Mouse (Mus musculus): Measurements from ENCODE around the gene Snapc3. TPM values are rescaled to one million over a fixed set of nuclear protein-coding genes. Genes with fewer than 3 reads are reported as not detected.

The Snapc3 gene
- polyA plus RNA-seq, 1 experiment from 2014 or later, result 86.1 TPM

- Histone ChIP-seq H3K36me3 (no peaks in the 10 kb centered on the region), H3K9me3 (no peaks in the 10 kb centered on the region), H3K4me3 (no peak overlapping the region), H3K9ac (no peak overlapping the region), H3K4me1 (no peaks in the 10 kb centered on the region), H3K27ac (no peak overlapping the region), H3K4me2 (replicated peaks) (no peak overlapping the region), H3K27me3 (replicated peaks) (no peaks in the 10 kb centered on the region)
- ATAC-seq (ENCODE audit: low FRiP score, low read depth), result no peak
- whole genome bisulfite sequencing, result 80% methylated on average over 9 of the region's 9 CpGs
Observed at GRCm38 (mm10) chr4:83396996-83397770, 20.3 kb upstream of the Snapc3 start.

- Histone ChIP-seq H3K9ac (no peak overlapping the region), H3K27ac (no peak overlapping the region), H3K9me3 (peaks cover 12% of the 10 kb centered on the region), H3K4me1 (no peaks in the 10 kb centered on the region), H3K4me2 (replicated peaks) (no peak overlapping the region), H3K27me3 (replicated peaks) (no peaks in the 10 kb centered on the region), H3K4me3 (no peak overlapping the region), H3K36me3 (no peaks in the 10 kb centered on the region)
- ATAC-seq (ENCODE audit: low FRiP score, low read depth), result no peak
- WGBS, result 84% methylated on average over 2 of the region's 2 CpGs
Observed at GRCm38 (mm10) chr4:83398527-83398926, 19.0 kb upstream of the Snapc3 start.

- Histone ChIP-seq H3K27me3 (replicated peaks) (no peaks in the 10 kb centered on the region), H3K4me2 (replicated peaks) (no peak overlapping the region), H3K36me3 (no peaks in the 10 kb centered on the region), H3K4me1 (no peaks in the 10 kb centered on the region), H3K9me3 (peaks cover 13% of the 10 kb centered on the region), H3K9ac (no peak overlapping the region), H3K27ac (no peak overlapping the region), H3K4me3 (no peak overlapping the region)
- whole genome bisulfite sequencing, result 83% methylated on average over 7 of the region's 7 CpGs
- no peak for ATAC-seq (ENCODE audit: low FRiP score, low read depth)
Observed at GRCm38 (mm10) chr4:83400691-83401595, 16.6 kb upstream of the Snapc3 start.

GRCm38 (mm10) chr4:83401712-83402111 is 15.8 kb upstream of the Snapc3 start:
- Histone ChIP-seq H3K36me3 (no peaks in the 10 kb centered on the region), H3K9ac (no peak overlapping the region), H3K4me3 (no peak overlapping the region), H3K4me1 (no peaks in the 10 kb centered on the region), H3K9me3 (peaks cover 13% of the 10 kb centered on the region), H3K27ac (no peak overlapping the region), H3K4me2 (replicated peaks) (no peak overlapping the region), H3K27me3 (replicated peaks) (no peaks in the 10 kb centered on the region)
- no peak for ATAC-seq (ENCODE audit: low FRiP score, low read depth)

- Histone ChIP-seq H3K27me3 (replicated peaks) (no peaks in the 10 kb centered on the region), H3K36me3 (no peaks in the 10 kb centered on the region), H3K27ac (no peak overlapping the region), H3K9ac (no peak overlapping the region), H3K4me1 (no peaks in the 10 kb centered on the region), H3K9me3 (peaks cover 9% of the 10 kb centered on the region), H3K4me3 (no peak overlapping the region), H3K4me2 (replicated peaks) (no peak overlapping the region)
- WGBS, result 95% methylated on average over 6 of the region's 6 CpGs
- no peak for ATAC-seq (ENCODE audit: low FRiP score, low read depth)
Observed at GRCm38 (mm10) chr4:83407688-83408087, 9.8 kb upstream of the Snapc3 start.

- H3K36me3 ChIP-seq, result no peaks in the 10 kb centered on the region
- WGBS, result 96% methylated on average over 4 of the region's 4 CpGs
- no peaks in the 10 kb centered on the region for H3K4me1 ChIP-seq
- no peak overlapping the region for H3K27ac ChIP-seq
- no peak overlapping the region for H3K4me3 ChIP-seq
- no peak overlapping the region for H3K9ac ChIP-seq
- H3K9me3 ChIP-seq, result no peaks in the 10 kb centered on the region
- H3K4me2 ChIP-seq (replicated peaks), result no peak overlapping the region
- no peaks in the 10 kb centered on the region for H3K27me3 ChIP-seq (replicated peaks)
- ATAC-seq (ENCODE audit: low FRiP score, low read depth), result no peak
Observed at GRCm38 (mm10) chr4:83409867-83410505, 7.5 kb upstream of the Snapc3 start.

GRCm38 (mm10) chr4:83412060-83412459 is 5.5 kb upstream of the Snapc3 start:
- ATAC-seq (ENCODE audit: low FRiP score, low read depth), result no peak
- Histone ChIP-seq H3K4me1 (no peaks in the 10 kb centered on the region), H3K27ac (no peak overlapping the region), H3K27me3 (replicated peaks) (no peaks in the 10 kb centered on the region), H3K4me3 (no peak overlapping the region), H3K9me3 (no peaks in the 10 kb centered on the region; the same call in 1 of the 2 replicates), H3K9ac (no peak overlapping the region), H3K4me2 (replicated peaks) (no peak overlapping the region), H3K36me3 (no peaks in the 10 kb centered on the region)
- 88% methylated on average over 3 of the region's 3 CpGs for WGBS

- ATAC-seq (ENCODE audit: low FRiP score, low read depth), result no peak
Observed at GRCm38 (mm10) chr4:83414241-83414824, 3.2 kb upstream of the Snapc3 start.

GRCm38 (mm10) chr4:83417820-83418186 is 279 bp downstream of the Snapc3 start:
- H3K9me3 ChIP-seq, result no peaks in the 10 kb centered on the region; the same call in 1 of the 2 replicates
- H3K9ac ChIP-seq, result peak overlapping the region; percentile 91
- no peaks in the 10 kb centered on the region for H3K27me3 ChIP-seq (replicated peaks)
- H3K4me1 ChIP-seq, result peaks cover 13% of the 10 kb centered on the region
- peak overlapping the region; percentile 67 for H3K4me2 ChIP-seq (replicated peaks)
- under 1% methylated on average over 30 of the region's 30 CpGs for WGBS
- ATAC-seq (ENCODE audit: low FRiP score, low read depth), result peak; percentile 65; the same call in 1 of the 2 replicates
- peak overlapping the region; percentile 47 for H3K27ac ChIP-seq
- peaks cover 4% of the 10 kb centered on the region for H3K36me3 ChIP-seq
- peak overlapping the region; percentile 89 for H3K4me3 ChIP-seq

More at GRCm38 (mm10) chr4:83414241-83414824, 3.2 kb upstream of the Snapc3 start:
- H3K4me2 ChIP-seq (replicated peaks), result no peak overlapping the region
- no peak overlapping the region for H3K4me3 ChIP-seq
- WGBS, result 77% methylated on average over 5 of the region's 5 CpGs
- H3K27me3 ChIP-seq (replicated peaks), result no peaks in the 10 kb centered on the region
- no peaks in the 10 kb centered on the region; the same call in 1 of the 2 replicates for H3K9me3 ChIP-seq
- peaks cover 10% of the 10 kb centered on the region for H3K4me1 ChIP-seq
- no peak overlapping the region for H3K27ac ChIP-seq
- no peak overlapping the region for H3K9ac ChIP-seq
- no peaks in the 10 kb centered on the region for H3K36me3 ChIP-seq

GRCm38 (mm10) chr4:83418781-83419180 is 1.3 kb downstream of the Snapc3 start:
- no peak for ATAC-seq (ENCODE audit: low FRiP score, low read depth)
- WGBS, result 84% methylated on average over 2 of the region's 2 CpGs

GRCm38 (mm10) chr4:83423641-83424040 is 6.1 kb downstream of the Snapc3 start:
- WGBS, result 95% methylated on average over 6 of the region's 6 CpGs
- H3K27me3 ChIP-seq (replicated peaks), result no peaks in the 10 kb centered on the region
- H3K36me3 ChIP-seq, result peaks cover 55% of the 10 kb centered on the region
- peaks cover 11% of the 10 kb centered on the region for H3K4me1 ChIP-seq
- H3K4me2 ChIP-seq (replicated peaks), result no peak overlapping the region
- H3K4me3 ChIP-seq, result no peak overlapping the region
- no peak for ATAC-seq (ENCODE audit: low FRiP score, low read depth)
- no peak overlapping the region for H3K27ac ChIP-seq
- no peak overlapping the region for H3K9ac ChIP-seq
- no peaks in the 10 kb centered on the region for H3K9me3 ChIP-seq

More at GRCm38 (mm10) chr4:83418781-83419180, 1.3 kb downstream of the Snapc3 start:
- Histone ChIP-seq H3K9me3 (no peaks in the 10 kb centered on the region; the same call in 1 of the 2 replicates), H3K27ac (no peak overlapping the region), H3K4me3 (peak overlapping the region; percentile 89), H3K9ac (peak overlapping the region; percentile 91; the same call in 1 of the 2 replicates), H3K4me1 (peaks cover 13% of the 10 kb centered on the region), H3K27me3 (replicated peaks) (no peaks in the 10 kb centered on the region), H3K36me3 (peaks cover 14% of the 10 kb centered on the region), H3K4me2 (replicated peaks) (peak overlapping the region; percentile 67)
